Mouse (Mus musculus) C3H10T1/2 (cell line): ENCODE results near the gene Fam221b. TPM values are rescaled to one million over a fixed set of nuclear protein-coding genes. Genes with fewer than 3 reads are reported as not detected.

Experiments used
- polyA plus RNA-seq, 2 experiments: library from polyadenylated mRNA; unstranded; fragments of >200 nt; fragmentation: generic; extraction: Trizol; gene quantifications; one replicate each; pipeline ENCODE4 v1.2.1; 2012; ENCODE audit warnings: missing spikeins in 2 of 2

The Fam221b gene
- 1 to 10 TPM; 3.9 to 6.0 TPM for polyA plus RNA-seq

GRCm38 (mm10) chr4:43668782-43669427, at the start of gene Fam221b, which contains the start of gene Tmem8b:
Fam221b (minus strand) TSS chr4:43669145.
Tmem8b (plus strand) TSS chr4:43668971.

DNA sequence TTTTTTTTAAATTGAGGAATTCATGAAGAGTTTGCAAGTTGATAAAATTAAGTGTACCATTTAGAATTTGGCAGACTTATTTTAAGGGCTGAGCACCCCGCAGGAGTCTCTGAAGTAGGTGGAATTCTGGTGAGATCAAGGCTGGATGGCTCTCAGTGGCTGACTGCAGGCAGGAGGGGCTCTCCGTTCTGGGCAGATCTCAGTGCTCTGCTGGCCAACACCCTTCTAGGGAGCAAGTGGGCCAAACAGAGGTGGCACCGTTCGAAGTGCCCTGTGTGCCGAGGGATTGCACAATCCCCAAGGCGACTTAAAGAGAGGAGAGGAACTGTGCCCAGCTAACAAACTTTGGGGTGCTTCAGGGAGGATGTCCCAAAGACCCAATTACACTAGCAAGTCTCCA, 40.9 kb upstream of the Fam221b start, which contains the start of gene Olfr71:
Gene Olfr71, minus strand, starts transcription at position 387 of the 400 bp plus-strand sequence.

DNA sequence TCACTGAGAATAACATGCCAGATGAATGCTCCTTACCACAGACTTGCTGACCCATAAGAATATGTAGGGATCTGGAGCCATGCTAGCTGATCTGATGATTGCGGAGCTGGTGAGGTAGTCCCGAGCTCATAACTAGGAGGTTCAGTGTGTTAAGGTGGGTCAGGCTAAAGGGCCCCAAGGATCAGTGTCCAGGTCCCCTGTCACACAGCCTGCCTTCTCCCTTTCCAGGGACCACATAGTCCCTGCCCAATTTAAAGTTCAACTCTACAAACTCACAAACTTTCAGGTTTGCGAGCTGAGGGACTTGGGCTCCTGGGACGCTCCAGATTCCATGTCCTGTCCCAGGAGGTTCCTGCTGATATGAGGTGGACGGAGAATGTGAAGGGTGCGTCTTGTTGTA, 31.8 kb upstream of the Fam221b start, which contains the start of gene Olfr70:
Gene Olfr70, minus strand, starts transcription at position 101 of the 400 bp plus-strand sequence.

GRCm38 (mm10) chr4:43656339-43657109, 12.4 kb downstream of the Fam221b start, which contains the start of gene Hint2:
Hint2 (minus strand) TSS chr4:43656466.

DNA sequence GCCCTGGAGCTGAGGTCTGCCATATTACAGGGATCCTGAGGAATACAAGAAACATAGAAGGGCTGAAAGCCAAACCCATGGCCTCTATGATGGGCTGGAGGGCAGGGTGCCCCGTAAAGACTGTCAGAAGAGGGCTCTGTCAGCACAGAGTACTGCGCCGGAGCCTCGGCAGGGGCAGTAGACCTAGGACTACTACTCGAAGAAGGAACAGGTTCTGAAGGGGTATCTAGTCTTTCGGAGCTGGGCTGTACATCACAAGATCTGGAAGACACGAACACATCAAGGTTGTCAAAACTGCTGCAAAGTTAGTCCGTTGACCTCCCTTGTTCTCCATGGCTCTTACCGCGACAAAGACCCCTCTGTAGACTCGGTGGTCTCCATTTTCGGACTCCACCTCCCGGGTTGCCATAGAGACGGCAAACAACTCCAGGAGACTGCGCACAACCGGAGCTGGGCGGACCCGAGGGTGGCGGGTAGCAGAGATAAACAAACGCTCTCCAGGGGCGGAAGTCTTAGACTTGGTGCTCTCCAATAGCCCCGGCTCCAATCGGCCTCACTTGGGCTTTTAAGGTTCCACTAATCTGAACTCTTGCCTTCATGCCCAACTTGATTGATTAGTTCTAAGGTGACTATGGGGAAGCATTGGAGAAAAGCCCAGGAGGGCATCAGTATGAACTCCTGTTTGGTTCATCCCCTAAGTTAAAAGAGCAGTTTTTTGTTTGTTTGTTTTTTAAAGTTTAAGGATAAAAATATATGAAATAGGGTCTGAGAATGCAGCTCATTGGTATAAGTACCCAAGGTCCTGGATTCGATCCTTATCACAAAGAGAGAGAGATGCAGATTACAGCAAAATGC, 15.6 kb downstream of the Fam221b start, which contains the start of gene Spag8:
Gene Spag8, minus strand, starts transcription at position 434 of the 855 bp plus-strand sequence.

GRCm38 (mm10) chr4:43631046-43631955, 37.6 kb downstream of the Fam221b start, which contains the start of gene Npr2:
Npr2 (plus strand) TSS chr4:43631935.

Other genes starting within 250 kb of the Fam221b start
- gene Fam166b, start 240.0 kb downstream of the Fam221b start, polyA plus RNA-seq: under 1 TPM in 1 of 2 experiments, not detected in 1; 0.12 TPM
- 10 to 100 TPM; 25.8 to 40.4 TPM for gene Tesk1, start 227.2 kb downstream of the Fam221b start, polyA plus RNA-seq
- 1 to 10 TPM in 1 of 2 experiments, under 1 TPM in 1; 0.41 to 1.7 TPM for gene Cd72, start 214.5 kb downstream of the Fam221b start, polyA plus RNA-seq
- gene Sit1, start 185.4 kb downstream of the Fam221b start, polyA plus RNA-seq: not detected
- 100 to 1,000 TPM; 103 to 155 TPM for gene Ccdc107, start 176.2 kb downstream of the Fam221b start, polyA plus RNA-seq
- gene Arhgef39, start 169.4 kb downstream of the Fam221b start, polyA plus RNA-seq: 10 to 100 TPM in 1 of 2 experiments, 1 to 10 TPM in 1; 7.5 to 26.7 TPM
- 10 to 100 TPM in 1 of 2 experiments, under 1 TPM in 1; 0.13 to 14.9 TPM for gene Car9, start 162.2 kb downstream of the Fam221b start, polyA plus RNA-seq
- gene Tpm2, start 145.4 kb downstream of the Fam221b start, polyA plus RNA-seq: 100 to 1,000 TPM; 317 to 365 TPM
- gene Creb3, start 106.8 kb downstream of the Fam221b start, polyA plus RNA-seq: 10 to 100 TPM; 42.0 to 72.5 TPM
- 100 to 1,000 TPM in 1 of 2 experiments, 10 to 100 TPM in 1; 65.6 to 138 TPM for gene Tln1, start 106.5 kb downstream of the Fam221b start, polyA plus RNA-seq
- gene Rgp1, start 90.4 kb downstream of the Fam221b start, polyA plus RNA-seq: 10 to 100 TPM in 1 of 2 experiments, 1 to 10 TPM in 1; 8.5 to 22.7 TPM
- gene Gba2, start 90.3 kb downstream of the Fam221b start, polyA plus RNA-seq: 10 to 100 TPM in 1 of 2 experiments, 1 to 10 TPM in 1; 2.0 to 10.2 TPM
- under 1 TPM in 1 of 2 experiments, not detected in 1; 0.09 TPM for gene Msmp, start 84.7 kb downstream of the Fam221b start, polyA plus RNA-seq
- 10 to 100 TPM in 1 of 2 experiments, 1 to 10 TPM in 1; 5.4 to 63.4 TPM for gene Npr2, start 37.2 kb downstream of the Fam221b start, polyA plus RNA-seq
- under 1 TPM; 0.02 to 0.26 TPM for gene Spag8, start 15.6 kb downstream of the Fam221b start, polyA plus RNA-seq
- 100 to 1,000 TPM in 1 of 2 experiments, 10 to 100 TPM in 1; 99.0 to 148 TPM for gene Hint2, start 12.7 kb downstream of the Fam221b start, polyA plus RNA-seq
- gene Tmem8b, start 174 bp downstream of the Fam221b start, polyA plus RNA-seq: 1 to 10 TPM in 1 of 2 experiments, under 1 TPM in 1; 0.16 to 3.7 TPM
- gene Olfr70, start 31.7 kb upstream of the Fam221b start, polyA plus RNA-seq: under 1 TPM in 1 of 2 experiments, not detected in 1; 0.01 TPM
- not detected for gene Olfr71, start 41.1 kb upstream of the Fam221b start, polyA plus RNA-seq
- gene Hrct1, start 58.0 kb upstream of the Fam221b start, polyA plus RNA-seq: 1 to 10 TPM; 2.0 to 2.5 TPM
- gene Spaar, start 60.9 kb upstream of the Fam221b start, polyA plus RNA-seq: under 1 TPM; 0.01 to 0.02 TPM
- gene Olfr159, start 101.9 kb upstream of the Fam221b start, polyA plus RNA-seq: not detected
- not detected for gene Olfr156, start 154.8 kb upstream of the Fam221b start, polyA plus RNA-seq
- gene Olfr157, start 171.1 kb upstream of the Fam221b start, polyA plus RNA-seq: not detected
- not detected for gene Olfr155, start 182.4 kb upstream of the Fam221b start, polyA plus RNA-seq
- 1 to 10 TPM in 1 of 2 experiments, under 1 TPM in 1; 0.06 to 6.3 TPM for gene Reck, start 206.4 kb upstream of the Fam221b start, polyA plus RNA-seq